Mouse (Mus musculus) yolk sac, embryonic 10.5 days (tissue): ENCODE measurements around the gene Fbln1.

Experiments
- DNase-seq: peaks from one replicate; pipeline ENCODE4 v3.0.0-alpha.2; 2017; ENCODE audit warnings: low spot score

The Fbln1 gene

GRCm38 (mm10) chr15:85238821-85239745 lies 33.3 kb downstream of the Fbln1 start:
- no peak for DNase-seq

GRCm38 (mm10) chr15:85240086-85240485 lies 34.3 kb downstream of the Fbln1 start:
- no peak for DNase-seq

GRCm38 (mm10) chr15:85241856-85242255 lies 36.1 kb downstream of the Fbln1 start:
- no peak for DNase-seq

- no peak for DNase-seq
Measured at GRCm38 (mm10) chr15:85244414-85245161, 38.8 kb downstream of the Fbln1 start.

GRCm38 (mm10) chr15:85245241-85246010 lies 39.7 kb downstream of the Fbln1 start:
- DNase-seq, result no peak

GRCm38 (mm10) chr15:85246016-85246415 lies 40.3 kb downstream of the Fbln1 start:
- no peak for DNase-seq

- DNase-seq, result no peak
Measured at GRCm38 (mm10) chr15:85246936-85247335, 41.2 kb downstream of the Fbln1 start.

- no peak for DNase-seq
Measured at GRCm38 (mm10) chr15:85248311-85248710, 42.6 kb downstream of the Fbln1 start.

GRCm38 (mm10) chr15:85249252-85249651 lies 43.5 kb downstream of the Fbln1 start:
- no peak for DNase-seq

GRCm38 (mm10) chr15:85250436-85250835 lies 44.7 kb downstream of the Fbln1 start:
- DNase-seq, result no peak

GRCm38 (mm10) chr15:85252476-85252875 lies 46.7 kb downstream of the Fbln1 start:
- DNase-seq, result no peak

GRCm38 (mm10) chr15:85257775-85258429 lies 52.2 kb downstream of the Fbln1 start:
- no peak for DNase-seq

GRCm38 (mm10) chr15:85262805-85263204 lies 57.1 kb downstream of the Fbln1 start:
- DNase-seq, result no peak

GRCm38 (mm10) chr15:85266729-85267434 lies 61.1 kb downstream of the Fbln1 start:
- DNase-seq, result peak; percentile 64

GRCm38 (mm10) chr15:85267891-85268290 lies 62.1 kb downstream of the Fbln1 start:
- no peak for DNase-seq

- DNase-seq, result no peak
Measured at GRCm38 (mm10) chr15:85272988-85273387, 67.2 kb downstream of the Fbln1 start.

GRCm38 (mm10) chr15:85277221-85277620 lies 71.5 kb downstream of the Fbln1 start:
- no peak for DNase-seq

- no peak for DNase-seq
Measured at GRCm38 (mm10) chr15:85278986-85279385, 73.2 kb downstream of the Fbln1 start.

GRCm38 (mm10) chr15:85282021-85282420 lies 76.3 kb downstream of the Fbln1 start:
- DNase-seq, result no peak

GRCm38 (mm10) chr15:85284651-85285050 lies 78.9 kb downstream of the Fbln1 start:
- no peak for DNase-seq

GRCm38 (mm10) chr15:85294632-85295031 lies 88.9 kb downstream of the Fbln1 start:
- DNase-seq, result no peak
